Mouse (Mus musculus): ENCODE results near the gene Pdlim3. TPM values are rescaled to one million over a fixed set of nuclear protein-coding genes. Genes with fewer than 3 reads are reported as not detected.

Gene Pdlim3
- 73.8 and 74.1 TPM in 2 replicates for polyA plus RNA-seq (2012; rRNA removed)
- 75.3 and 81.6 TPM in 2 replicates for polyA plus RNA-seq (2014; fragmentation: Nextera tagmentation; extraction: Ambion mirVana)

DNA sequence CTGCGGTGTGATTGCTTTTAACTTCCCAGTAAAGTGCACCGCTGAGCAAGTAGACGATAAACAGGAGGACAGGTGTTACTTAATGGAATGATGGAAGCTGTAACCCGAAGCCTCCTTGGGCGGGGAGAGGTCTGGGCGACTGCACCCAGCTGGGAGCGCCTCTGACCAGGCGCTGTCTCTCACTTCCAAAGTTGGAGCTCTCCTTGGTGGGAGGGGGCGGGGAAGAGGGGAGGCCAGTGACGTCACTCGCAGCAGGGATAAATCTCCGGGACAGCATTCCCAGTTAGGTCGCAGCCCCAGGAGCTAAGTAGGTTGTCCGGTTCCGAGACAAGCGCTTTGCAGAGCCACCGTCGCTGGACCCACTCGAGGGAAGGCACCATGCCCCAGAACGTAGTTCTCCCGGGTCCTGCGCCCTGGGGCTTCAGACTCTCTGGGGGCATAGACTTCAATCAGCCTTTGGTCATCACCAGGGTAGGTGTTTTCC, at the start of gene Pdlim3:
Pdlim3 (plus strand) TSS at position 260 of the 484 bp plus-strand sequence.
- H3K9ac ChIP-seq (ENCODE audit: low read depth, low read length, severe bottlenecking) = peak within 1 kb of the TSS; percentile 53
- no peak for TF ChIP-seq POLR2A (IDR thresholded peaks at IDR 0.05; ENCODE audit: borderline replicate concordance, extremely low read depth, insufficient read depth, insufficient read length)
- peaks cover 12% of the 10 kb centered on the region; the same call in 1 of the 2 replicates for H3K4me1 ChIP-seq (ENCODE audit: control insufficient read depth, insufficient read depth, low read length)
- H3K36me3 ChIP-seq (ENCODE audit: control insufficient read depth, insufficient read depth, low read length) = no peaks in the 10 kb centered on the region
- peak within 1 kb of the TSS; percentile 85 for H3K4me2 ChIP-seq (replicated peaks; ENCODE audit: low read depth, low read length, severe bottlenecking)
- H3K27ac ChIP-seq (replicated peaks; ENCODE audit: low read depth, low read length) = peak within 1 kb of the TSS; percentile 43; the same call in 1 of the 2 replicates
- ATAC-seq (ENCODE audit: low FRiP score, low read depth) (peak; percentile 81), DNase-seq (ENCODE audit: low spot score) (peak; percentile 47)
- WGBS = 4% methylated on average over 21 of the region's 22 CpGs
- H3K4me3 ChIP-seq (replicated peaks; ENCODE audit: low read length) = peak within 1 kb of the TSS; percentile 44
- H3K27me3 ChIP-seq (ENCODE audit: control insufficient read depth, insufficient read depth, low read length) = 0 out of 2 replicates have a peak, but pooled peaks cover 14% of the 10 kb centered on the region
- no peaks in the 10 kb centered on the region for H3K9me3 ChIP-seq (ENCODE audit: control insufficient read depth, low read length)

DNA sequence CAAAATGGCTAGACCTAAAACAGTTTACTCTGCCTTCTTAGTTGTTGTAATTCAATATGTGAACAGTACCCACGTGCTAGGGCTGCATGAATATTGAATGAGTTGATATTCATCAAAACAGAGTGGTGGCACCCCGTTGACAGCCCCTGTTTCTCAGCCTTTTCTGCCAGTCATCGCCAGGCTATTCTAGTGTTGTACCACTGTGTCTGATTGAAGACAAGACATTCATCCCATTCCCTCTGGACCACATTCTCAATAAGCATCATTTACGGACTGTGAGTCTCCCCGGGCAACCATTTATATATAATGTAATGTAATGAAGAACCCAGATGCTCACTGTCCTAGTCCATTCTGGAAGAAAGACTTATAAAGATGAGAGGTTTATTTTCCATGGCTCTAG, 42.0 kb upstream of the Pdlim3 start:
- no peak for ATAC-seq (ENCODE audit: low FRiP score, low read depth)
- Histone ChIP-seq H3K4me1 (ENCODE audit: control insufficient read depth, insufficient read depth, low read length) (peaks cover 11% of the 10 kb centered on the region; the same call in 1 of the 2 replicates), H3K36me3 (ENCODE audit: control insufficient read depth, insufficient read depth, low read length) (no peaks in the 10 kb centered on the region), H3K9me3 (ENCODE audit: control insufficient read depth, low read length) (no peaks in the 10 kb centered on the region), H3K27me3 (ENCODE audit: control insufficient read depth, insufficient read depth, low read length) (no peaks in the 10 kb centered on the region), H3K27ac (replicated peaks; ENCODE audit: low read depth, low read length) (no peak overlapping the region), H3K9ac (ENCODE audit: low read depth, low read length, severe bottlenecking) (no peak overlapping the region), H3K4me2 (replicated peaks; ENCODE audit: low read depth, low read length, severe bottlenecking) (no peak overlapping the region), H3K4me3 (replicated peaks; ENCODE audit: low read length) (no peak overlapping the region)
- 82% methylated on average over 5 of the region's 5 CpGs for WGBS
- no peak for DNase-seq (ENCODE audit: low spot score)
- no peak for TF ChIP-seq POLR2A (IDR thresholded peaks at IDR 0.05; ENCODE audit: borderline replicate concordance, extremely low read depth, insufficient read depth, insufficient read length)

DNA sequence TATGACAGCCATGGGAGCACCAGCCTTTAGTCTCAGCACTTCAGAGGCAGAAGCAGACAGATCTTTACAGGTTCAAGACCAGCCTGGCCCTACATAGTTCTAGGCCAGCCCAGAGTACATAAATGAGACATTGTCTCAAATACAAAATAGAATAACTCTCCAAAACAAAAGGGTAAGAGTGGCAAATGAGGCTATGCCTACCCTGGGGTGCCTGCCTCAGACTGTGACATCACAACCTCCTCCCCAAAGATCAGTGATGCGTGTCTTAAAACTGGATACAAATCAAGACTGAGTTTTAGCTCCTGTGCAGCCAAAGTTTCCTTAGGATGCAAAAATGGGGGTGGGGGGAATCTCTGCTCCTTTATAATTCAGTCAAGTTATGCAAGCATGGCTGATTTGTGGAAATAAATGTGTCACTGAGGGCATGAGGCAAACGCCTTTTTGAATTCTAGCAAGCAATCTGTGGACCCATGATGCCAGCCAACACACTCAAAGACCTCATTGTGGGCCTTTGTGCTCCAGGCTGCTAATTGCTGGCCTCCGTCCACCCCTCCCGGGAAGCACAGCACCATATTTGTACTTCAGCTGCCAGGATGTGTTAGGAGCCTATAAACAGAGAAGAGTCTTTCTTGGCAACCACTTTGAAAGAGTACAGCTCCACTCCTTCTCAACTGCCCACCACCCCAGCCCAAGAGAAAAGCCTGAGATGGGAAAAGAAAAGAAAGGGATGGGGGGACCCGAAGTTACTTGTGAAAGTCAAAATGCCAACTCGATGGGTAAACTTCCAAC, 41.0 kb upstream of the Pdlim3 start:
- Histone ChIP-seq H3K27ac (replicated peaks; ENCODE audit: low read depth, low read length) (no peak overlapping the region), H3K9me3 (ENCODE audit: control insufficient read depth, low read length) (no peaks in the 10 kb centered on the region), H3K4me1 (ENCODE audit: control insufficient read depth, insufficient read depth, low read length) (peaks cover 11% of the 10 kb centered on the region; the same call in 1 of the 2 replicates), H3K36me3 (ENCODE audit: control insufficient read depth, insufficient read depth, low read length) (no peaks in the 10 kb centered on the region), H3K4me2 (replicated peaks; ENCODE audit: low read depth, low read length, severe bottlenecking) (no peak overlapping the region), H3K9ac (ENCODE audit: low read depth, low read length, severe bottlenecking) (no peak overlapping the region), H3K27me3 (ENCODE audit: control insufficient read depth, insufficient read depth, low read length) (no peaks in the 10 kb centered on the region), H3K4me3 (replicated peaks; ENCODE audit: low read length) (no peak overlapping the region)
- 72% methylated on average over 6 of the region's 6 CpGs for WGBS
- no peak for TF ChIP-seq POLR2A (IDR thresholded peaks at IDR 0.05; ENCODE audit: borderline replicate concordance, extremely low read depth, insufficient read depth, insufficient read length)
- DNase-seq (ENCODE audit: low spot score) (peak; percentile 44), ATAC-seq (ENCODE audit: low FRiP score, low read depth) (0 out of 2 replicates have a peak, but pooled peaks have one; percentile 44)

DNA sequence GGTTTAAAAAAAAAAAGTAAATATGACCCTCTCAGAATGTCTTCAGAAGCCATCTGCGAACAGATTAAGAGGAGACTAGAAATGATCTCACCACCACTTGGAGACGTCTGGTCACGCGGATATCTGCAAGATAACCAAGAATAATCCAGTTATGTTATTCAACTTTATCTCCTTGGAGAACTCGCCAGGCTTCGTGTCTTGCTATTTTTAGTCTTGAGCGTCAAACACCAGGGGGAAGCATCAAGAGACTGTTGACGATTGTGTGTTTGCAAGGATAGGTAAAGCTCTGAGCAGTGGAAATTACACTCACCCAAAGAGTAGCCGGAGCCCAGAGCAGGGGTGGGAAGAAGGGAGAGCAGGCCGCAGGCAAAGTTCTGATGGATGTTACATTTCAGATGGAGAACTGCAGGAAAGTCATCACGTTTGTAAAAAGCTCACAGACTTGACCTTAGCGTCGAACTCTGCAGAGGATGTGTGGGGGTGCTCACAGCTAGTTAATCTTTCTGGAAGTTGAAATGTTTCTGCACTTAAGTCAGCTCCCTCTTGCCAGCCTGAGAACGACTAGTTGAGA, 40.3 kb upstream of the Pdlim3 start:
- no peak for TF ChIP-seq POLR2A (IDR thresholded peaks at IDR 0.05; ENCODE audit: borderline replicate concordance, extremely low read depth, insufficient read depth, insufficient read length)
- no peak for DNase-seq (ENCODE audit: low spot score)
- no peak for ATAC-seq (ENCODE audit: low FRiP score, low read depth)
- Histone ChIP-seq H3K4me2 (replicated peaks; ENCODE audit: low read depth, low read length, severe bottlenecking) (no peak overlapping the region), H3K27me3 (ENCODE audit: control insufficient read depth, insufficient read depth, low read length) (no peaks in the 10 kb centered on the region), H3K36me3 (ENCODE audit: control insufficient read depth, insufficient read depth, low read length) (no peaks in the 10 kb centered on the region), H3K9ac (ENCODE audit: low read depth, low read length, severe bottlenecking) (no peak overlapping the region), H3K27ac (replicated peaks; ENCODE audit: low read depth, low read length) (no peak overlapping the region), H3K4me1 (ENCODE audit: control insufficient read depth, insufficient read depth, low read length) (peaks cover 11% of the 10 kb centered on the region; the same call in 1 of the 2 replicates), H3K9me3 (ENCODE audit: control insufficient read depth, low read length) (no peaks in the 10 kb centered on the region), H3K4me3 (replicated peaks; ENCODE audit: low read length) (no peak overlapping the region)
- 67% methylated on average over 14 of the region's 14 CpGs for WGBS

DNA sequence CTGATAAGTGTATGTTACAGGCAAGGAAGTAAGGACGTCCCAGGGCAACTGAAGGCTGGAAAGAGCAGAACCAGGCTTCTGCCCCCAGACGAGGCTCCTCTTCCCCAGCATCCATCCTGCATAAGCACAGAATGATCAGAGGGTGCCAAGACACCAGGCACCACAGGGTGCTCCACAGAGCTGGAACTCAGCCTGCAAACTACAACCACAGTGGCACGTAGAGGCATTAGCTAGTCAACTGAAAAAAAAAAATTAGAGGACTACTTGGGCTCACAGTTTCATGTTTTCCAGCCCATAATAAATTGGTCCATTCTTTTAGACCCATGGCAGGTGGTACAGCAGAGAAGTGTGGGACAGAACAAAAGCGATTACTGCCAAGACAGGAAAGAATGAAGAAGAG, 39.4 kb upstream of the Pdlim3 start:
- TF ChIP-seq POLR2A (IDR thresholded peaks at IDR 0.05; ENCODE audit: borderline replicate concordance, extremely low read depth, insufficient read depth, insufficient read length) = no peak
- no peak overlapping the region for H3K9ac ChIP-seq (ENCODE audit: low read depth, low read length, severe bottlenecking)
- ATAC-seq (ENCODE audit: low FRiP score, low read depth) (no peak), DNase-seq (ENCODE audit: low spot score) (no peak)
- 79% methylated on average over 4 of the region's 4 CpGs for WGBS
- H3K4me3 ChIP-seq (replicated peaks; ENCODE audit: low read length) = no peak overlapping the region
- H3K4me2 ChIP-seq (replicated peaks; ENCODE audit: low read depth, low read length, severe bottlenecking) = no peak overlapping the region
- no peaks in the 10 kb centered on the region for H3K27me3 ChIP-seq (ENCODE audit: control insufficient read depth, insufficient read depth, low read length)
- H3K36me3 ChIP-seq (ENCODE audit: control insufficient read depth, insufficient read depth, low read length) = no peaks in the 10 kb centered on the region
- H3K27ac ChIP-seq (replicated peaks; ENCODE audit: low read depth, low read length) = no peak overlapping the region
- H3K9me3 ChIP-seq (ENCODE audit: control insufficient read depth, low read length) = no peaks in the 10 kb centered on the region
- peaks cover 11% of the 10 kb centered on the region; the same call in 1 of the 2 replicates for H3K4me1 ChIP-seq (ENCODE audit: control insufficient read depth, insufficient read depth, low read length)

All from limb, embryonic 14.5 days (tissue).